20 mouse cellular contexts compared by ENCODE assay signal in the genomic region with DNA sequence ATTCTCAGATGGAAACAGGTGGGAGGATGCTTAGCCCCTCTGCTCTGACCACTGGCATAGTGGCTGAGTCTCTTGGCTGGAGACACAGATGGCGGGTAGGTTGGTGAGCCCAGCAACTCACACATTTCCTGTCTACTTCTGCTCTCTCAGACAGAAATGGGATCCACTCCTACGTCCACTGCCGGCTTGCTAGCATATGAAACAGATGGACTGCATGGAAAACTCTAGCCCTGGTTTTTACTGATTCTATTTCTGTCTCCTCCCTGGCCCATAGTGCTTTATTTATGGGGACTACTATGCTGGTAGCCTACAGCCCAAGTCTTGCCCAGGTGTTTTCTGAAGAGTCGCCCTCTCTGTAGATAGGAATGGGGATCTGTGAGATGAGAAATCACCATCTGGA.
DNase-seq lines count a peak whose midpoint lies in the region; ATAC-seq and TF ChIP-seq lines count a peak whose summit lies in the region.
"Had no signal": no experiment of that assay in that cellular context is flagged by ENCODE, and none has a peak within 500 bp of the region (broad histone marks: within the 10 kb centered on the region; RNA-seq: fewer than 3 reads in every experiment).

No protein-coding gene starts in this region.

- no peaks in the 10 kb centered on the region for H3K4me1 ChIP-seq in stomach, postnatal 0 days (replicated peaks; ENCODE audit: control insufficient read depth, insufficient read depth)
- H3K4me1 ChIP-seq in hindbrain, embryonic 14.5 days (replicated peaks; ENCODE audit: control insufficient read depth, insufficient read depth, low read length) = no peaks in the 10 kb centered on the region
- H3K4me1 ChIP-seq: forebrain, embryonic 12.5 days; neural tube, embryonic 12.5 days; stomach, embryonic 15.5 days had no signal

- H3K27me3 ChIP-seq in stomach, postnatal 0 days (ENCODE audit: control insufficient read depth, insufficient read depth, low read length) = no peaks in the 10 kb centered on the region
- H3K27me3 ChIP-seq in hindbrain, embryonic 14.5 days (ENCODE audit: control insufficient read depth, insufficient read depth, low read length) = no peaks in the 10 kb centered on the region
- H3K27me3 ChIP-seq: CH12.LX; forebrain, embryonic 12.5 days; neural tube, embryonic 12.5 days; stomach, embryonic 15.5 days had no signal

- peak overlapping the region; percentile 83; the same call in 1 of the 2 replicates for H3K27ac ChIP-seq in left cerebral cortex, adult 2 months
- H3K27ac ChIP-seq in stomach, postnatal 0 days (replicated peaks) = no peak overlapping the region
- no peak overlapping the region for H3K27ac ChIP-seq in hindbrain, embryonic 14.5 days
- H3K27ac ChIP-seq: forebrain, embryonic 12.5 days; neural tube, embryonic 12.5 days; stomach, embryonic 15.5 days had no signal

- no peaks in the 10 kb centered on the region for H3K36me3 ChIP-seq in stomach, postnatal 0 days (ENCODE audit: control insufficient read depth, insufficient read depth, low read length)
- H3K36me3 ChIP-seq in hindbrain, embryonic 14.5 days (replicated peaks; ENCODE audit: control insufficient read depth, insufficient read depth) = no peaks in the 10 kb centered on the region
- H3K36me3 ChIP-seq: forebrain, embryonic 12.5 days; neural tube, embryonic 12.5 days; stomach, embryonic 15.5 days had no signal

- no peaks in the 10 kb centered on the region for H3K9me3 ChIP-seq in stomach, postnatal 0 days (ENCODE audit: control insufficient read depth, low read length)
- no peaks in the 10 kb centered on the region for H3K9me3 ChIP-seq in hindbrain, embryonic 14.5 days (ENCODE audit: control insufficient read depth, low read length)
- H3K9me3 ChIP-seq: forebrain, embryonic 12.5 days; neural tube, embryonic 12.5 days; stomach, embryonic 15.5 days had no signal

- intact Hi-C loops in left cerebral cortex, adult 2 months (cut with DNase I) = loop anchor here (1.0 to 2.0 kb wide), 3 partner anchors 25 to 213 kb away; no protein-coding TSS in a partner anchor

- WGBS in stomach, postnatal 0 days = 80% methylated on average over 4 of the region's 4 CpGs
- whole genome bisulfite sequencing in hindbrain, embryonic 14.5 days = 95% methylated on average over 4 of the region's 4 CpGs

- H3K9ac ChIP-seq in stomach, postnatal 0 days (ENCODE audit: low read length) = no peak overlapping the region
- H3K9ac ChIP-seq in hindbrain, embryonic 14.5 days = no peak overlapping the region
- H3K9ac ChIP-seq: forebrain, embryonic 12.5 days; neural tube, embryonic 12.5 days; stomach, embryonic 15.5 days had no signal

- ATAC-seq in stomach, postnatal 0 days (ENCODE audit: low FRiP score, low TSS enrichment) = no peak
- ATAC-seq in hindbrain, embryonic 14.5 days (ENCODE audit: low FRiP score) = no peak
- ATAC-seq in CD4-positive, CD25-positive, alpha-beta regulatory T cell, adult 4 months = no peak

- no peak overlapping the region for H3K4me2 ChIP-seq in stomach, postnatal 0 days (replicated peaks; ENCODE audit: low read depth)
- H3K4me2 ChIP-seq in hindbrain, embryonic 14.5 days (replicated peaks) = no peak overlapping the region
- H3K4me2 ChIP-seq: forebrain, embryonic 12.5 days; neural tube, embryonic 12.5 days; stomach, embryonic 15.5 days had no signal

- TF ChIP-seq EP300 in stomach, postnatal 0 days (optimal IDR thresholded peaks at IDR 0.05) = no peak

- no peak for TF ChIP-seq CTCF in left cerebral cortex, adult 2 months (IDR thresholded peaks at IDR 0.05)
- TF ChIP-seq CTCF in stomach, postnatal 0 days (IDR thresholded peaks at IDR 0.05; ENCODE audit: low read depth) = no peak

- H3K4me3 ChIP-seq in left cerebral cortex, adult 2 months = no peak overlapping the region
- no peak overlapping the region for H3K4me3 ChIP-seq in stomach, postnatal 0 days (ENCODE audit: low read depth, low read length)
- no peak overlapping the region for H3K4me3 ChIP-seq in hindbrain, embryonic 14.5 days (replicated peaks; ENCODE audit: low read length)
- H3K4me3 ChIP-seq: forebrain, embryonic 12.5 days; neural tube, embryonic 12.5 days; stomach, embryonic 15.5 days had no signal

- DNase-seq in heart, adult 11 months = peak; percentile 48
- DNase-seq in heart, adult 9 months (ENCODE audit: low spot score in 2 of 2) = no peak
- DNase-seq in frontal cortex, postnatal 10 days (ENCODE audit: low spot score in 2 of 2) = peak; percentile 36 to 61
- DNase-seq in left cerebral cortex, adult 2 months (ENCODE audit: extremely low spot score in 1 of 2, low spot score in 2 of 2) = peak; percentile 30 to 64
- peak; percentile 68 to 87 for DNase-seq in right cerebral cortex, postnatal 10 days (ENCODE audit: low spot score in 2 of 2)
- no peak for DNase-seq in stomach, postnatal 0 days (ENCODE audit: low spot score)
- DNase-seq in hindbrain, embryonic 14.5 days (ENCODE audit: low spot score) = no peak
- DNase-seq: adrenal gland, adult 2 months; cerebellum, adult 11-12 months; cerebellum, postnatal 36 days; kidney, adult 9 months; kidney, postnatal 4 days; liver; lung, adult 18-20 months; thymus, postnatal 4 days had no signal

Comparison
In these comparisons a context has a peak if more than half of its experiments do, and no peak if none do; other contexts are left out.
1. DNase-seq: peak in heart, adult 11 months (single experiment), frontal cortex, postnatal 10 days (2 of 2), left cerebral cortex, adult 2 months (2 of 2) and right cerebral cortex, postnatal 10 days (2 of 2); none in heart, adult 9 months (0 of 2), stomach, postnatal 0 days (single experiment) and hindbrain, embryonic 14.5 days (single experiment).